14 mouse cellular contexts compared by ENCODE assay signal in the genomic region with DNA sequence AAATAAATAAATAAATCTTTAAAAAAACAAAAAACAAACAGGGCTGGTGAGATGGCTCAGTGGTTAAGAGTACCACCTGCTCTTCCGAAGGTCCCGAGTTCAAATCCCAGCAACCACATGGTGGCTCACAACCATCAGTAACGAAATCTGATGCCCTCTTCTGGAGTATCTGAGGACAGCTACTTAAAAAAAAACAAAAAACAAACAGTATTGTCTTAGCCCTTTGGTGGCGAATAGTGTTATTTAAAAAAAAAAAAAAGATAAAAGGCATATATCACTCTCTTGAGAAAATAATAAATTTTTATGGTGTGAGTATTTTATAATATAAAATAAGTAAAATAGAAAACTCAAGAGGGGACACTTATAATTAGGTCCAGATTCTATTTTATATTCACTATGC. TPM values are rescaled to one million over a fixed set of nuclear protein-coding genes. Genes with fewer than 3 reads are reported as not detected.
A peak's percentile ranks its signal among the peaks of the same experiment; 100 is the strongest.
DNase-seq lines count a peak whose midpoint lies in the region; ATAC-seq and TF ChIP-seq lines count a peak whose summit lies in the region.
"Had no signal": no experiment of that assay in that cellular context is flagged by ENCODE, and none has a peak within 500 bp of the region (broad histone marks: within the 10 kb centered on the region; RNA-seq: fewer than 3 reads in every experiment).

No protein-coding gene starts in this region.

- no peaks in the 10 kb centered on the region for H3K79me2 ChIP-seq in CH12.LX (replicated peaks; ENCODE audit: control insufficient read depth, extremely low read depth, insufficient read depth, poor library complexity, severe bottlenecking)

- no peak overlapping the region for H3K9ac ChIP-seq in hindbrain, postnatal 0 days (replicated peaks; ENCODE audit: low read length)
- no peak overlapping the region for H3K9ac ChIP-seq in hindbrain, embryonic 11.5 days (ENCODE audit: low read depth, low read length)
- H3K9ac ChIP-seq in CH12.LX (ENCODE audit: insufficient read depth, low read depth): no peak overlapping the region
- no peak overlapping the region for H3K9ac ChIP-seq in ES-E14 (ENCODE audit: insufficient read depth, low read depth, low read length, poor library complexity, severe bottlenecking)
- no peak overlapping the region for H3K9ac ChIP-seq in heart, embryonic 11.5 days (ENCODE audit: low read depth, low read length)
- H3K9ac ChIP-seq: embryonic facial prominence, embryonic 12.5 days; embryonic facial prominence, embryonic 15.5 days; forebrain, embryonic 15.5 days; hindbrain, embryonic 13.5 days had no signal

- H3K4me3 ChIP-seq in hindbrain, postnatal 0 days (ENCODE audit: low read length): no peak overlapping the region
- no peak overlapping the region for H3K4me3 ChIP-seq in hindbrain, embryonic 11.5 days (ENCODE audit: low read depth, low read length)
- H3K4me3 ChIP-seq in CH12.LX (replicated peaks in 1 of 3; ENCODE audit: low read depth in 2 of 3, low read length in 2 of 3, poor library complexity in 1 of 3) (no peak overlapping the region), ES-E14 (ENCODE audit: insufficient read depth in 1 of 2, low read depth in 1 of 2, low read length in 2 of 2, poor library complexity in 1 of 2, severe bottlenecking in 1 of 2) (no peak overlapping the region)
- no peak overlapping the region for H3K4me3 ChIP-seq in limb, embryonic 10.5 days
- no peak overlapping the region for H3K4me3 ChIP-seq in heart, embryonic 11.5 days (ENCODE audit: low read depth, low read length)
- H3K4me3 ChIP-seq: embryonic facial prominence, embryonic 12.5 days; embryonic facial prominence, embryonic 15.5 days; forebrain, embryonic 15.5 days; heart, embryonic 10.5 days; hindbrain, embryonic 13.5 days had no signal

- dilution Hi-C loops in CH12.LX (cut with MboI; ENCODE audit: extremely low pct_ligation_motif_present, extremely low pct_unique_long_range_greater_than_20kb, low sequenced_read_pairs): no loop called here

- H3K4me1 ChIP-seq in hindbrain, postnatal 0 days (ENCODE audit: insufficient read depth, low read length): no peaks in the 10 kb centered on the region
- H3K4me1 ChIP-seq in hindbrain, embryonic 11.5 days (replicated peaks; ENCODE audit: control insufficient read depth, insufficient read depth, low read length): no peaks in the 10 kb centered on the region
- H3K4me1 ChIP-seq in CH12.LX (ENCODE audit: control insufficient read depth in 1 of 2, insufficient read depth in 2 of 2): no peaks in the 10 kb centered on the region
- H3K4me1 ChIP-seq in ES-E14 (ENCODE audit: control insufficient read depth in 2 of 2, insufficient read depth in 2 of 2, low read length in 2 of 2, poor library complexity in 1 of 2): no peaks in the 10 kb centered on the region
- no peaks in the 10 kb centered on the region for H3K4me1 ChIP-seq in limb, embryonic 10.5 days
- no peaks in the 10 kb centered on the region for H3K4me1 ChIP-seq in heart, embryonic 11.5 days (ENCODE audit: control insufficient read depth, insufficient read depth, low read length)
- H3K4me1 ChIP-seq: embryonic facial prominence, embryonic 12.5 days; embryonic facial prominence, embryonic 15.5 days; forebrain, embryonic 15.5 days; heart, embryonic 10.5 days; hindbrain, embryonic 13.5 days had no signal

- 0 out of 2 replicates have a peak, but pooled peaks have one; percentile 9 for TF ChIP-seq CTCF in hindbrain, postnatal 0 days (IDR thresholded peaks at IDR 0.05; ENCODE audit: low read depth)
- TF ChIP-seq CTCF in CH12.LX (conservative IDR thresholded peaks at IDR 0.05 in 1 of 2, IDR thresholded peaks at IDR 0.05 in 1 of 2; ENCODE audit: low read depth in 2 of 2, low read length in 2 of 2): peak in 1 of 2 experiments; percentile 30; a peak in 2 of 4 replicates

- no peak for TF ChIP-seq EP300 in CH12.LX (IDR thresholded peaks at IDR 0.05; ENCODE audit: low read length)

- no peak overlapping the region for H3K27ac ChIP-seq in hindbrain, postnatal 0 days
- H3K27ac ChIP-seq in hindbrain, embryonic 11.5 days (ENCODE audit: low read depth, low read length): no peak overlapping the region
- no peak overlapping the region for H3K27ac ChIP-seq in CH12.LX (ENCODE audit: insufficient read depth, low read depth)
- no peak overlapping the region for H3K27ac ChIP-seq in ES-E14 (ENCODE audit: insufficient read depth, low read depth, low read length, poor library complexity, severe bottlenecking)
- H3K27ac ChIP-seq in limb, embryonic 10.5 days: no peak overlapping the region
- H3K27ac ChIP-seq in heart, embryonic 11.5 days (ENCODE audit: low read depth, low read length): no peak overlapping the region
- H3K27ac ChIP-seq: embryonic facial prominence, embryonic 12.5 days; embryonic facial prominence, embryonic 15.5 days; forebrain, embryonic 15.5 days; heart, embryonic 10.5 days; hindbrain, embryonic 13.5 days had no signal

- DNase-seq in hindbrain, postnatal 0 days (ENCODE audit: low spot score): no peak
- no peak for DNase-seq in hindbrain, embryonic 11.5 days (ENCODE audit: low spot score)
- no peak for DNase-seq in CH12.LX (ENCODE audit: extremely low read depth)
- no peak for DNase-seq in ES-E14 (ENCODE audit: low read depth, low spot score)
- no peak for DNase-seq in limb, embryonic 10.5 days (ENCODE audit: low spot score)

- ATAC-seq in hindbrain, postnatal 0 days: no peak
- ATAC-seq in hindbrain, embryonic 11.5 days (ENCODE audit: low FRiP score): no peak
- ATAC-seq in heart, embryonic 11.5 days (replicated peaks; ENCODE audit: insufficient number of reproducible peaks, low FRiP score, low TSS enrichment): no peak
- ATAC-seq: forebrain, embryonic 15.5 days; hindbrain, embryonic 16.5 days; intestine, embryonic 16.5 days had no signal

- no peak for TF ChIP-seq RAD21 in CH12.LX (IDR thresholded peaks at IDR 0.05; ENCODE audit: low read depth, low read length)

- WGBS in hindbrain, postnatal 0 days: 91% methylated on average over 4 of the region's 4 CpGs
- 95% methylated on average over 4 of the region's 4 CpGs for WGBS in hindbrain, embryonic 11.5 days
- 97% methylated on average over 4 of the region's 4 CpGs for WGBS in limb, embryonic 10.5 days
- 88% methylated on average over 4 of the region's 4 CpGs for WGBS in heart, embryonic 11.5 days (ENCODE audit: insufficient replicate concordance)

- H3K4me2 ChIP-seq in hindbrain, postnatal 0 days (ENCODE audit: low read depth, low read length): no peak overlapping the region
- no peak overlapping the region for H3K4me2 ChIP-seq in hindbrain, embryonic 11.5 days (replicated peaks; ENCODE audit: low read depth, low read length)
- H3K4me2 ChIP-seq in CH12.LX (ENCODE audit: insufficient read depth, low read depth, poor library complexity, severe bottlenecking): no peak overlapping the region
- H3K4me2 ChIP-seq in heart, embryonic 11.5 days: no peak overlapping the region
- H3K4me2 ChIP-seq: embryonic facial prominence, embryonic 12.5 days; embryonic facial prominence, embryonic 15.5 days; forebrain, embryonic 15.5 days; hindbrain, embryonic 13.5 days had no signal

- H3K36me3 ChIP-seq in hindbrain, postnatal 0 days (ENCODE audit: insufficient read depth, low read length): peaks cover 29% of the 10 kb centered on the region
- H3K36me3 ChIP-seq in hindbrain, embryonic 11.5 days (ENCODE audit: control insufficient read depth, insufficient read depth, low read length): no peaks in the 10 kb centered on the region
- peaks cover 37 to 70% of the 10 kb centered on the region in 2 experiments for H3K36me3 ChIP-seq in CH12.LX (replicated peaks in 1 of 2; ENCODE audit: control insufficient read depth in 1 of 2, insufficient read depth in 1 of 2, low read length in 1 of 2)
- peaks cover 10% of the 10 kb centered on the region for H3K36me3 ChIP-seq in ES-E14 (ENCODE audit: control insufficient read depth, insufficient read depth, low read length, poor library complexity, severe bottlenecking)
- H3K36me3 ChIP-seq in limb, embryonic 10.5 days: peaks cover 83% of the 10 kb centered on the region
- H3K36me3 ChIP-seq in heart, embryonic 11.5 days (ENCODE audit: control insufficient read depth, insufficient read depth, low read length): peaks cover 23% of the 10 kb centered on the region

- no peak for TF ChIP-seq POLR2A in CH12.LX (IDR thresholded peaks at IDR 0.05; ENCODE audit: low read depth, low read length)

- in situ Hi-C loops in CH12.LX (cut with MboI; ENCODE audit: low pct_ligation_motif_present, low pct_unique_long_range_greater_than_20kb, low sequenced_read_pairs) (no loop called here), ES-E14 (cut with MboI; ENCODE audit: low sequenced_read_pairs in 2 of 2, unreplicated experiment in 2 of 2) (loop anchor here in 1 of 2 experiments (25.0 kb wide), 1 partner anchor 501 kb away; no protein-coding TSS in a partner anchor)

- no peaks in the 10 kb centered on the region for H3K27me3 ChIP-seq in hindbrain, postnatal 0 days (ENCODE audit: insufficient read depth, low read length)
- no peaks in the 10 kb centered on the region for H3K27me3 ChIP-seq in hindbrain, embryonic 11.5 days (ENCODE audit: control insufficient read depth, insufficient read depth, low read length)
- H3K27me3 ChIP-seq in CH12.LX (replicated peaks): no peaks in the 10 kb centered on the region
- no peaks in the 10 kb centered on the region for H3K27me3 ChIP-seq in limb, embryonic 10.5 days (ENCODE audit: low read depth, poor library complexity, severe bottlenecking)
- no peaks in the 10 kb centered on the region for H3K27me3 ChIP-seq in heart, embryonic 11.5 days (ENCODE audit: control insufficient read depth, insufficient read depth, low read length)
- H3K27me3 ChIP-seq: embryonic facial prominence, embryonic 12.5 days; embryonic facial prominence, embryonic 15.5 days; forebrain, embryonic 15.5 days; hindbrain, embryonic 13.5 days had no signal

- no peaks in the 10 kb centered on the region for H3K9me3 ChIP-seq in hindbrain, postnatal 0 days (ENCODE audit: low read length)
- no peaks in the 10 kb centered on the region for H3K9me3 ChIP-seq in hindbrain, embryonic 11.5 days (ENCODE audit: control insufficient read depth, low read length)
- H3K9me3 ChIP-seq in CH12.LX (replicated peaks; ENCODE audit: low read length) (no peaks in the 10 kb centered on the region), ES-E14 (ENCODE audit: control insufficient read depth, insufficient read depth, low read depth, low read length) (no peaks in the 10 kb centered on the region)
- no peaks in the 10 kb centered on the region for H3K9me3 ChIP-seq in limb, embryonic 10.5 days (replicated peaks)
- H3K9me3 ChIP-seq in heart, embryonic 11.5 days (replicated peaks; ENCODE audit: control insufficient read depth, low read length): no peaks in the 10 kb centered on the region
- H3K9me3 ChIP-seq: embryonic facial prominence, embryonic 12.5 days; embryonic facial prominence, embryonic 15.5 days; forebrain, embryonic 15.5 days; G1E; heart, embryonic 10.5 days; hindbrain, embryonic 13.5 days had no signal

RNA-seq across cellular contexts. Expression of gene Ino80, which starts 41.0 kb away (rescaled TPM):
- total RNA-seq in hindbrain, postnatal 0 days (2014; rRNA removed): 12.3 and 13.4 TPM in 2 replicates
- polyA plus RNA-seq in hindbrain, postnatal 0 days (2015; fragmentation: Nextera tagmentation; extraction: Ambion mirVana): 2.3 and 2.7 TPM in 2 replicates
- 3.7 and 5.6 TPM in 2 replicates for polyA plus RNA-seq in hindbrain, embryonic 11.5 days (2014; fragmentation: Nextera tagmentation; extraction: Ambion mirVana)
- total RNA-seq in CH12.LX (2012; rRNA removed): 11.4 and 13.5 TPM in 2 replicates
- 10.6 and 10.9 TPM in 2 replicates for total RNA-seq in CH12.LX (2014; rRNA removed)
- 17.8 TPM in 2 replicates for polyA plus RNA-seq in CH12.LX (2012; ENCODE audit: insufficient read length, low read depth)
- 38.8 and 39.2 TPM in 2 replicates for total RNA-seq in ES-E14 (2012; rRNA removed)
- 3.1 and 3.8 TPM in 2 replicates for polyA plus RNA-seq in limb, embryonic 10.5 days (2016; fragmentation: Nextera tagmentation; extraction: Ambion mirVana)
- 3.7 TPM in 2 replicates for polyA plus RNA-seq in heart, embryonic 11.5 days (2014; fragmentation: Nextera tagmentation; extraction: Ambion mirVana)
